Mouse (Mus musculus) retina, adult 2 months (tissue): ENCODE measurements around the gene Efcc1.

Experiments used
- DNase-seq: peaks from one replicate; pipeline ENCODE4 v3.0.0-alpha.2; 2012; ENCODE audit warnings: low read depth, low spot score

Gene Efcc1

DNA sequence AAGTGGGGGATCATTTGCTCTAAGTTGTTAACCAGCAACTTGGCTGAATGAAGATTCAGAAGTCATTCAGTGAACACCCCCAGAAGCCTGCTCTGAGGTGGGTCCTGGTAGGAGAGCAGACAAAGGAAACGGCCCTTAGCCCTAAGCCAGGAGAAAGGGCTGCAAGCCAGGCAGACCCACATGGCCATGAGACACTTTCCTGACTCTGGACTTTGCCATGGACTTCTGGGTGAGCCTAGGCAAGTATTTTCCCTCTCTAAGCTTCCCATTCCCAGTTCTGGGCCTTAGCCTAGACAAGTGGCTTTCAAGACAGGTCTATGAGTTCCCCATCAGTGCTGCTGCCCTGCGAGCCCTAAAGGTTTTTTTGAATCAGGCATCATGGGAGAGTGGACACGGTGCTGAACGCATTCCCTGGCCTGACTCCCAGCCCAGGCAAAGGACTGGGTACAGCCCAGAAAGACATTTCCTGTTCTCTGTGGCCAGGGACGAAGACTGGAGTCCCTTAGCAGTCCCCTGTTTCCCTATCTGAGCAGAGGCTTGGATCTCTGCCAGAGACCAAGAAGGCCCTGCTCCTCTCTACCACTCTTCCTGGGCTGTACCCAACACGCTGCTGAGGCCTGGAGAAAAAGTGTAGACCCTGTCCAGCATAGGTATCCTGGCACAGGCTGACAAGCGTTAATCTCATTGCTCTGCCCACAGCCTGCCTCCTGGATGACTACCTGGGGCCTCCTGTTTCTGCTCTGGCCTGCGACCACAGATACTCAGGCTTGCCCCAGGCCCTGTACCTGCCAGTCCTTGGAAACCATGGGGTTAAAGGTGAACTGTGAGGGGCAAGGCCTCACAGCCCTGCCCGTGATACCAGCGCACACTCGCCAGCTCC is 47.9 kb downstream of the Efcc1 start:
- no peak for DNase-seq

DNA sequence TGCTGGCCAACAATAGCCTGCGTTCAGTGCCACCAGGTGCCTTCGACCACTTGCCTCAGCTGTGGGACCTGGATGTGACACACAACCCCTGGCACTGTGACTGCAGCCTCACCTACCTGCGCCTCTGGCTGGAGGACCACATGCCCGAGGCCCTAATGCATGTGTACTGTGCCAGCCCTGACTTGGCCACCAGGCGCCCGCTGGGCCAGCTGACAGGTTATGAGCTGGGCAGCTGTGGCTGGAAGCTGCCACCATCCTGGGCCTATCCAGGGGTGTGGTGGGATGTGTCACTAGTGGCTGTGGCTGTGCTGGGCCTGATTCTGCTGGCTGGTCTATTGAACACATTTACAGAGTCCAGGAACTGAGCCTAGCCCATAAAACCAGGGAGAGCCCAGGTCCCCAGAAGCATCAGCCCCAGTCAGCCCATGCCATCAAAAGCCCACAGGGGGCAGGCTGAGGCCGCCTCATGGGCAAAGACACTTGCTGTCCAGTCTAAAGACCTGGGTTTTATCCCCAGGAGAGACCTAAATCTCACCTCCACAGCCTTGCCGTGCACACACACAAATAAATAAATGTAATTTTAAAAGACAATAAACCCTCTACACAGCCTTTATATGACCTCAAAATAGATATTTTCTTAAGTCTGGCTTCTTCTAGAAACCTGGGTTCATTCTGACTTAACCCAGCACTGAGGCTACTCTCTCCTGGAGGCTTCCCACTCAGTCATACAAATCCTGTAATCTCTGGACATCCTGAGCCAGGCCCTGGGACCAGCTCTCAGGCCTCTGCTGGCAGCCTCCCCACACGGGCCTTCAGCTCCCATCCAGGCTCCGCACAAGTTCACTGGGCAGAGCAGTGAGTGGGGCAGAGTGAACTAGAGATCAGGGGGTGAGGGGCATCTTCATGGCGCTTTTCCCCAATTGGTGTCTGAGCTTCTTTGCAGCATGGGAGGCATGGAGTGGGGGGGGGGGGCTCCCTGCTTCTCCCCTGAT is 48.8 kb downstream of the Efcc1 start:
- DNase-seq = no peak

DNA sequence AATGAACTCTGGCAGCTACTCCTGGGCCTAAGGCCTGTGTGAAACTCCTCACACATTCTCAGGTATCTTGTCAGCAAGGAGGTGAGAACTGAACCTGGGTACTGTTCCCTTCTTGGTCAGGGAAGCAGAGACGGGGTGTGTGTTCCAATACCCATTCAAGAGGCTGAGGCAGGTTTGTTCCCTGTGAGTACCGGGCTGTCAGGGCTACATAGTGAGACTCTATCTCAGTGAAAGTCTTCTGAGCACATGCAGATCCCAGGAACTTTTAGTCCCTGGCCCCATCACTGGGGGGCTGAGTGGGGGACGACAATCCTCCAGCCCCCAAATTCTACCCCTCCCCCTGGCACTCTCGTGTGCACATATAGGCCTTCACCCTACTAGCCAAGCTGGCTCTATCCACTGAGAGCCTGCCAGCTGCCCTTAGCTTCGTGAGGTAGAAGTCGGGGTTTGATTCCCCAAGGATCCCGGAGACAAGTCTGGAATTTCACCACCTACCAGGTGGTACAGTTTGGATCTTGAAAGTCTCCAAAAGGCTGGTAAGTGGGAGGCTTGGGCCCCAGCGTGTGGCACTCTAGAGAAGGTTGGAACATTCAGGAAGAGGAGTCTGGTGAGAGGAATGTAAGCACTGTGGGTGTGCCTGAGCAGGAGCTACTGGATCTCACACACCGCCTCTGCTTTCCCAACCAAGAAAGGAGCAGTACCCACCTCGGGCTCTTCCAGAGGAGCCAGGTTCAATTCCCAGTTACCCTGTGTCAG is 50.1 kb downstream of the Efcc1 start:
- no peak for DNase-seq

DNA sequence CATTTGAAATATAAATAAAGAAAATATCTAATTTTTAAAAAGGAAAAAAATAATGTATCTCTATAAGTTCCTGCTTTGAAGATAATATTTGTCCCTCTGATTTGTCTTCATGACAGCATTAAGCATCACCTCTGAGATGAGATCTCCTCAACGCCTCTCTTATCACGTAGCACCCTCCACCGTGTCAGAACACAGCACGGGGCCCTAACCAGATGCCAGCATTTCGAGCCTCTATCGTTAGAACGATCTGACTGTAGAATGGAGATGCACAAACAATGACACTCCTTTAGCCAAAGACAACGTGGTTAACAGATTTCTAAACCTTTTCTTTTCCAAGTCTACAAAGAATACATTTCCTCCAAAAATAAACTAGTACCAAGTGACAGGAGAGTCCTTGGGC is 53.4 kb downstream of the Efcc1 start:
- no peak for DNase-seq

DNA sequence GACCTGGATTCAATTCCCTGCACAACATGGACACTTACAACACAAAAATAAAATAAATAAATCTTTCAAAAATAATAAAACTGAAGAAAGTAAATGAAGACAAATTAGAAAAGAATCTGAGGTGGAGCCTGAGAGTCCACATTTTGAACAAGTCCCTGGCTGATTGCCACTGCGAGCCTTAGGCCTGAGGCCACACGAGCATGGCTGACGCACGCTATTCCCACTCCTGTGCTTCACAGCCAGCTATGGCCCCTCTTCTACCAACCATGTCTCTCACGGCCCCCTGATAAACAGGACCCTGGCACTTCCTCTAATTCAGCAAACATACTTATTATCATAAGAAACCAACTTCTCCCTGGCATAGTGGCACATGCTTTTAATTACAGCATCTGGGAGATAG is 56.0 kb downstream of the Efcc1 start:
- DNase-seq = no peak

DNA sequence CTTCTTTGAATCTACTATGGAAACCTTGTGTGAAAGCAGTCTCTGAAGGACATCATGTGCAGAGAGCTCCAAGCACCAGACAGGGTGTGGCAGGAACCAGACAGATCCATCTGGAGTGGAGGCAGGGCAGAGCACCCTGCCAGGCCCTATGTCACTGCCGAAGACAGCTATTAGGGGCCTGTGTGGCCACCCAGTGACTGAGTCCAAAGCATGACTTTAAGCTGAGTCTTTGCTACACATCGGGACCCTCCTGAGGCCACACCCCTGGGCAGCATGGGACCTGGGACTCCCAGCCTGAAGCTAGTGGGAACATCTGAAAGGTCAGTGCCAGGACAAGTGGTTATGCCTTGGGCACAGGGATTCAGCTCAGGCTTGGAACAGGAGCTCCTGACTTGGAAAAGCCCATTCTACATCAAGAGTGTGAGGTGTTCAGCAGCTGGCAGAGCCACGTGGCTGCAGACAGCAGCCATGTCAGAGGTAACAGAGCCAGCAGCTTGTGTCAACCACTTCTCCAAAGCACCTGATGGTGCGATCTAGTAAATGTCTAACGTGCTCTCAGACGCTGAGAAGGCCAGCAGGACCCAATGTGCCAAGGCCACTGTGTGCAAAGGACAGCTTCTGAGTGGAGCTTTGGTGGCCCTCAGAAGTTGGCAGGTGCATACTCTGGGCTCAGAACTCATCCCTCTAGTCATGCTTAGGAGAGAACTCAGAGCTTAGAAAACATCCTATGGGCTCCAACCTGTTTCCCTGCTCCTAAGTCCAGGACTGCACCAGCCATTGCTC is 56.6 kb downstream of the Efcc1 start:
- DNase-seq = no peak

DNA sequence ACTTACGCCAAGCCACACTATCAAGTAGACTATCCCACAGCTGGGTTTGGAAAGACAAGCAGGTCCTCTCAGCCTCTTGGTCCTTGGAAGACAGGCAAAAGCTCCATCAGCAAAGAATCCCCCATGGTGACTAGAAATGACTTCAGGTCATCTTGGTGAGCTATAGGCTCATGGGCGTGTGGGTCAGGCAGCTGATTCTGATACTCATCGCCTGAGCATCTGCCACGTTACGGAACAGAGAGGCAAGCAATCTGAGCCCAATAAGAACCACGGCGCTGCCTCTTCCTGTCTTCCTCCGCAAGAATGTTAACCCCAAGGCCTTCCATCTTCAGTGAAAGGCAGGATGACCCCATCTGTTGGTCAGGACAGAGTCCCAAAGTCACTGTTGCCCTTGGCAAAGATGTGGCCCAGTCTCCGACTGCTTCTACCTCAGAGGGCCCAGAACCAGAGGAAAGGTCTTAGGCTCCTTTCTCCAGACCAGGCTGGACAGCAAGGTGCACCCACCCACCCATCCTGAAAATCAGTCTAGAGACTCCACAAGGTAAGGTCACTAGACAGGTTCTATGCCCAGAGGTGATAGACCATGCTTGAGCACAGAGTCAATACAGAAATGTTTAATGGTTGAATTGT is 57.7 kb downstream of the Efcc1 start:
- DNase-seq = no peak

DNA sequence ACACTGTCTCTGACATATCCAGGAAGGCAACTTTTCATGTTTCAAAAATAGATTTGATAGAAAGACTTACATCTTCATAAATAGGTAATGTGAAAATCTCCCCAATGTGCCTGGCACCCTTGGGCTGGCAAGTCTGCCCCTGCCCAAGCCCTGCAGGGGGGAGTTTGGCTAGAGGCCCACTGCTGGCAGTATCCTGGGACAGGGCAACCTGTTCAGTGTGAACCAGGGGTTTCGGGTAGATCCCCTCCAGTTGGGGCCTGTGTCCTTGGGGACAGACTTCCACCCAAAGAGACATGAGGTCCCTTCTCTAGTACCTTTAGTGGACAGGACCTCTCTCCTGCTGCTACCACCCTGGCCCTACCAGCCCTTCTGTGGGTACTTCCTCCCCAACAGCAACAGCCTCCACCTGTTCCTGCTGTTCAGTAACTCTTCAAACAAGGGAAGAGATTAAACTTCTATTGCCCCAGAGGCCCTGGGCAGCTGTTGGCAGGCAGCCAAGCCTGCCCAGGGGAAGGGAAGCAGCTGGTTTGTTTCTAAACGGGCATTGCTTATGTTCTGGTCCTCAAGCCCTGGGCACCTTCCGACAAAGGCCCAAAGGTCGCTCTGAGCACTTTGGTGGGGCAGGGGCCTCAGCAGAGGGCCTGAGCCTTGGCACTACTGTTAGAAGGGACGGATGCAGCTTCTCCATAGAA is 58.4 kb downstream of the Efcc1 start:
- no peak for DNase-seq

DNA sequence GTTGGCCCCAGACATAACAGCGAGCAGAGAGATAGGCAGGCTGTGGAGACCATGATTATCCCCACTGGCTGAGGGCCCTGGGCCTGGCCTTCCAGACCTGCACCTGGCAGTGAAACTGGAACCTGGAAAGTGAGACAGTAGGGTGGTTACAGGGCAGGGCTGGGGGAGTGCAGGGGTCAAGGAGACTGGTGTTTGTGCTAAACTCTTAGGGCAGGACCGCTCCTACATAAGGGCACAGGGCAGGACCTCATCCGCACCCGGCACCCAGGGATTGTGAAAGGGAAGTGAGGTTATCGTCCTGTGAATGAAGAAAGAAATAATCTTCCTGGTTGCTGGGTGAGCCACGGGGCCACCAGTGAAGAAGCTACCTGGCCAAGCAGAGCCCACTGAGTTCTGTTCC is 59.1 kb downstream of the Efcc1 start:
- DNase-seq = no peak

DNA sequence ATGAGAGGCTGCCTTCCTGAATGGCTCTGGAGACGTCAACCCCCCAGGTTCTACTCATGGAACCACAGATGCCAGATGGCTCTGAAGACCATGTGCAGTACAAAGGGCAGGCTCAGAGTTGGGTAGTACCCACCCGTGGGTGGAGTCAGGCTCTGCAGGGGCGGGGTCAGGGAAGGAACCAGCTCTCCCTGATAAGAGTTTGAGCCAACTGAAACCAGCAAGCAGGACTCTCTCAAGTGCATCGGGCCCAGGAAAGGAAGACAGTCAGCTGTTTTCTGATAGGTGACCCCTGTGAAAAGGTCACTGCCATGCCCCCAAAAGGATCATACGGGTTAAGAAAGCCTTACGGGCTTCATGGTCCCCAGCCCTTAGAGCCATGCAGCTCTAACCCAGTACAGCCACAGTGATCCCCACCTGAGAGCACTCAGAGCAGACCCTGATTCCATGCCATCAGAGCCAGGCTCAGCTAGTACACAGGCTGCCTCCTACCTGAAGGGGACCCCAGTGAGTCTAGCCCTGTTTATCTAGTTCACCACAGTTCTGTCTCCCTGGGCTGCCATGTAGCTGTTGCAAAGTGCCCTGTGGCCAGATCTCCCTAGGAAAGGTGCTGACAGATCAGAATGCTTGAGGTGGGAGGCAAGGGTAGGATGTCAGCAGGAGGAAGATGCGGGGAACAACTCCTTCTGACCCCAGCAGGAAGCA is 60.3 kb downstream of the Efcc1 start:
- DNase-seq = no peak

DNA sequence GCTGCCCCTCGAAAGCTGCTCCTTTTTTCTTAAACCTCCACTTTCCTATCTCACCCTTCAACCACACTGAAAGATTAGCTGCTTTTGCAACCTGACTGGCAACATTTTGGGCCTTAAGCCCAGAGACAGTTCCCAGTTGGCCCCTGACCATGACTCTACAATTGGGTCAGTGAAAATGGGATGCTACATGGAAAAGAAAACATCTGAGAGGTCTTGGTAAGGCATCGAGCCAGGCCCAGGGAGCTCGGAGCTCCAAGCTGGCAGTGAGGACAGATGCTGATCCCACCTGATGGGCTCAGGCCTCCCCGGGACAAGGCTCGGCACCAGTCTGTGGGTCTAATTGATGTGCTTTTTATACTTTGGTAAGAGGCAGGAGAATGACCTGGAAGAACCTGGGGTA is 61.2 kb downstream of the Efcc1 start:
- DNase-seq = no peak

DNA sequence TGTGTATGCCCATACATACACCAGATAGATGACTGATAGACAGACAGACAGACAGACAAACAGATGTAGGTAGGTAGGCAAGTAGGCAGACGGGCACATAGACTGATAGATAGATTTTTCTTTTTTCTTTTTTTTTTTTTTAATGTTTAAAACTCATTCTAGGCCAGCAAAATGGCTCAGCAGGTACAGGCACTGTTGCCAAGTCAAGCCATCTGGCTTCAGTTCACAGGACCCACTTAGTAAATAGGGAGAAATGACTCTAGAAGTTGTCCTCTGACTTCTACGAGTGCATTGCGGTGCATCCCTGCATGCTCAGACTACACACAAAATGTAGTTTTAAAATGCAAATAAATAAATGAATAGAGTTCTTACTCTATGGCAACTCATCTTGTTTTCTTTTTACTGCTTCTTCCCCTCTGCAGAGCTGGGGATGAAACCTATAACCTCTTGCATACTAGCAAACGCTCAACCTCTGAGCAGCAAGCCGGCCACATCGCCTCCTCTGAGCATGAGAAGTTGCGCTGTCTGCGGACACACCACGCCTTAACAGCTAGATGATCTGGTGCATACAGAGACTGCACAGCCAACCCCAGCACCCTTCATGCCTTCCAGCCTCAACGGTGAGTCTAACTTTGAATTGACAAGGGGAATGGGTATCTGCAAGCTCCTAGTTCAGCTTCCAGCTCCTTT is 63.3 kb downstream of the Efcc1 start:
- DNase-seq = no peak

DNA sequence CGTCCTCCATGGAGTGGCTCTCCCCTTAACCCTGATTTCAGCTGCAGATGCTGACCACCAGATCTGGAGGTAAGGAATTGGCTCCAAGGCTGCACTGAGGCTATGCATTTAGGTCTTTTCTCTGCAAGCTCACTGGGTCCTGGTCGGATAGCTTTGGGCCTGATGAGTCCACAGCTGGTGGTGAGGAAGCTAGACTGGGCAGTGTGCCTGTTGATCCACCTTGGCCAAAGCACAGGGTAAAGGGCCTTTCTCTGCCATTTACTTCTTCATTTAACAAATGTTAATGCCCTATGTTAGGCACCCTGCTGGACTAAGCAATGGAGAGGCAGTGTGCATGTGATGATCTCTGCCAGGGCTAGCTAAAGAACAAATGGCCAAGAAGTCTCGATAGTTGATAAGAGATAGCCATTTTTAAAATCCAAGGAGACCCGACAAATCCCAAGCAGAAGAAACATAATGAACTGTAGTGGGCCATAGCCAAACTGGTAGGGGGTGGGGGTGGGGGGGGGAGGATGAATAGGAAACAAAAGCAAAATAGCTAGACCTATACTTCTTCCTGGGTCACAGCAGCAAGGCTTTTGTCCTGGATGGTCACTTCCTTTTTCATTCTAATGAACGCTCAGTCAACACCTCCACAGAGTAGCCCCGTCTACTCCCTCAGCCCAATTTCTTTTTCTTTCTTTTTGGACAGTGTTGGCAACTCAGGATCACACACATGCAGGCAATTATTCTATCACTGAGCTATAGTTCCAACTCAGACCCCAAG is 64.9 kb downstream of the Efcc1 start:
- DNase-seq = no peak

DNA sequence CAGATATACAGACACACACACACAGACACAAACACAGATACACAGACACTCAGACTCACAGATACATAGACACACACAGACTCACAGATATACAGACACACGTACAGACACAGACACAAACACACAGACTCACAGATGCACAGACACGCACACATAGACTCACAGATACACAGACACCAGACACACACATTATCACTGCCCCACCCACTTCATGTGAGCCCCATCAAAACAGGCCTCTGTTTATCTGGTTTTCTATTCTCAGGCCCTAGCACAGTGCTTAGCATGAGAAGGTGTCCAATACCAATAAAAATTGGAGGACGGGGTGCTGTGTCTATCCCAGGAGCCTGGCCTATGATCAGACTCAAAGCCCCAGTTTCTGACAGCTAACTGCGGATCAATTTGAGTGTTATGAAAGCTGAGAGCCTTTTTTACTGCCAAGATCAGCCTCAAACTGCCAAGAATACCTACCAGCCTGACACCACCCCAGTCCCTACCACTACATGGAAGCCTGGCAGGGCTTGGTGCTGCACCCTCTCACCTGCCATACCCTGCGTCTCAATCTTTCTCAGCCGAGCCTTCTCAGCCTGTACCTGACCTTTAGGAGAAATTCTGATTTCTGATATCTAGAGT is 65.7 kb downstream of the Efcc1 start:
- DNase-seq = no peak

DNA sequence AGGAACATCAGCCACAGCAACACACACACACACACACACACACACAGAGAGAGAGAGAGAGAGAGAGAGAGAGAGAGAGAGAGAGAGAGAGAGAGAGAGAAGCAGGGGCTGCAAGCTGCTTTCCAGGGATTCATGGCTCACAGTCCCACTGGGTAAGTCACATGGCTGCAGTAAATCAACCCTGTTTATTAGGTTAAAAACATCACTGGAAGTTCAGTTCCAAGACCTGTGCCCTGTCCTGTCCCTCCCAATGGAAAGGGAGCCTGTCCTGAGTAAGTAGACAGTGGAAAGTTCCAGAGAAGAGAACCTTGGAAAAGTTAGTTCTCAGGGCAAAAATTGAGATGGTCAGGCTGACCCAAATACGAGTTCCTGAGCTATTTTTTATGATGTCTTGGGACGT is 66.7 kb downstream of the Efcc1 start:
- DNase-seq = no peak

DNA sequence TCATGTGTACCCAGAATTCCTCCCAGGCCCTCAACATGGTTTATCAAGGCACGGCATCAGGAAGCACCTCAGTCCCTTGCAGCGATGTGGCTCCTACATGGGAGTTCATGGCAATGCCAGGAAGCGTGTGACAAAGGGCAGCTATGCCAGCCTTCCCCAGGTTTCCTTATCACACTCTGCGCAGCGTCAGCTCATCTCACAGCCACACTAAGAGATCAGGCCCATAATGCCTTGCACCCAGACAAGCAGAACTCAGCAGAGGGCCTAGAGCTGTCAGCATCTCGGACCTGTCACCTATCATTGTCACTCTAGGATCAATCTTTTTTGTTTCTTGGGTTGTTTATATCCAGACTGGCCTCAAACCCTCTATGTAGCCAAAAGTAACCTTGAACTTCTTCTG is 68.9 kb downstream of the Efcc1 start:
- DNase-seq = no peak

DNA sequence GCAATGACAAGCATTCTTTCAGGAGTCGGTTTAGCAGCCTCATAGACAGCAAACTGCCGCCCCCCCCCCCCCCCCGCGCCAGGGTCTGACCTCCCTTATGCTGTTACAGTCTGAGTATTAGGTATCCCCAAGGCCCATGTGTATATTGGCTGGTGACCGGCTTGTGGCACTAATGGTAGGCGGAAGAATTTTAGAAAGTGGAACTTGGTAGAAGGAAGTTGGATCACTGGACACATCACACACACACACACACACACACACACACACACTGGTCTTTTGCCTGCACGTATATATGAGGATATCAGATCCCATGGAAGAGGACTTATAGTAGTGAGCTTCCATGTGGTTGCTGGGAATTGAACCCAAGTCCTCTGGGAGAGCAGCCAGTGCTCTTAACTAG is 71.8 kb downstream of the Efcc1 start:
- no peak for DNase-seq

DNA sequence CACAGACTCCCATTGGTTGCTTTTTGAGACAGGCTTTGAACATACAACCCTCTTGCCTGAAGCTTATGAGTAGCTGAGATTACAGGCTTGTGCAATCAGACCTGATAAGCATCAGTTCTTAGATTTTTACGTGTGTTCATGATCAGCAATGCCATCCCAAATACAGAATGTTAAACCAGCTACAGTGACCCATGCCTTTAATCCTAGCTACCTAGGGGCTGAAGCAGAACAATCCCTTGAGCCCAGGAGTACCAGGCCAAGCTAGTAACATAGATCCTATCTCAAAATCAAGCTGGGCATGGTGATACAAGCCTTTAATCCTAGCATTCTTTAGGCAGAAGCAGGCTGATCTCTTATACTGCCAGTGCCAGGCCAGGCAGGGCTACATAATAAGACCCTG is 73.4 kb downstream of the Efcc1 start:
- DNase-seq = no peak
